Mouse (Mus musculus) brain, embryonic 14.5 days (tissue): ENCODE data around the gene Abcb10.
"Not testable (repeated sequence)": the region's sequence is repeated elsewhere in the genome, so short reads cannot be mapped to it uniquely, and the experiment has no call there.

Experiments used
- CTCF ChIP-seq: fragments of 200-500 bp; IDR thresholded peaks from 2 replicates; pipeline ENCODE4 v1.5.1; 2012; ENCODE audit warnings: inconsistent platforms, mild to moderate bottlenecking, moderate library complexity, borderline replicate concordance; ENCODE audit not compliant: insufficient read depth, insufficient read length; ENCODE audit errors: extremely low read depth
- POLR2A ChIP-seq: fragments of 200-500 bp; IDR thresholded peaks from 2 replicates; pipeline ENCODE4 v1.6.1; 2012; ENCODE audit warnings: mild to moderate bottlenecking, inconsistent platforms, borderline replicate concordance; ENCODE audit not compliant: poor library complexity, insufficient read depth, insufficient read length, severe bottlenecking; ENCODE audit errors: extremely low read depth

GRCm38 (mm10) chr8:124014299-124014698 lies 31.4 kb upstream of the Abcb10 start:
- not testable (repeated sequence) for TF ChIP-seq CTCF, POLR2A
